Mouse (Mus musculus) heart, embryonic 15.5 days (tissue): Measurements from ENCODE around the gene Itgad. TPM values are rescaled to one million over a fixed set of nuclear protein-coding genes. Genes with fewer than 3 reads are reported as not detected.

Experiments used
- ATAC-seq: fragments of 200-750 bp; cut with Nextera tagmentation; replicated peaks from 2 replicates; pipeline ENCODE4 v1.8.0; 2017; ENCODE audit warnings: low read depth, moderate TSS enrichment; ENCODE audit not compliant: insufficient number of reproducible peaks, insufficient read depth, low FRiP score
- H3K27ac ChIP-seq: fragments of 300-500 bp; sonication (generic); 2 replicates; pipeline ENCODE4 v1.5.1; 2015; ENCODE audit warnings: mild to moderate bottlenecking, inconsistent platforms
- H3K27me3 ChIP-seq: fragments of 300-500 bp; sonication (generic); 2 replicates; pipeline ENCODE4 v1.6.1; 2015; ENCODE audit warnings: inconsistent platforms
- H3K36me3 ChIP-seq: fragments of 300-500 bp; sonication (generic); 2 replicates; pipeline ENCODE4 v1.6.1; 2015; ENCODE audit warnings: mild to moderate bottlenecking, inconsistent platforms
- H3K4me1 ChIP-seq: fragments of 300-500 bp; sonication (generic); replicated peaks from 2 replicates; pipeline ENCODE4 v1.6.1; 2015; ENCODE audit warnings: inconsistent platforms
- H3K4me2 ChIP-seq: fragments of 300-500 bp; sonication (generic); 2 replicates; pipeline ENCODE4 v1.6.1; 2015; ENCODE audit warnings: inconsistent platforms, mild to moderate bottlenecking, moderate library complexity
- H3K4me3 ChIP-seq: fragments of 300-500 bp; sonication (generic); 2 replicates; pipeline ENCODE4 v1.5.1; 2015; ENCODE audit warnings: mild to moderate bottlenecking, inconsistent platforms
- H3K9ac ChIP-seq: fragments of 300-500 bp; sonication (generic); 2 replicates; pipeline ENCODE4 v1.6.1; 2015; ENCODE audit warnings: mild to moderate bottlenecking, inconsistent platforms
- H3K9me3 ChIP-seq: fragments of 300-500 bp; sonication (generic); replicated peaks from 2 replicates; pipeline ENCODE4 v1.6.1; 2016; ENCODE audit warnings: inconsistent platforms
- WGBS: fragments of 180-500 bp; shearing (Covaris S2); methylation state at CpG from one replicate; pipeline ENCODE4 v1.1.7; 2015; ENCODE audit warnings: mixed read lengths; 5-methylcytosine and 5-hydroxymethylcytosine counted together
- polyA plus RNA-seq: library from polyadenylated mRNA; unstranded; fragments of >200 nt; fragmentation: Nextera tagmentation; extraction: Ambion mirVana; gene quantifications from 2 replicates; pipeline ENCODE4 v1.2.1, GENCODE M21; 2015

Itgad gene
- polyA plus RNA-seq, 1 experiment from 2014 or later, result 0.20 TPM

DNA sequence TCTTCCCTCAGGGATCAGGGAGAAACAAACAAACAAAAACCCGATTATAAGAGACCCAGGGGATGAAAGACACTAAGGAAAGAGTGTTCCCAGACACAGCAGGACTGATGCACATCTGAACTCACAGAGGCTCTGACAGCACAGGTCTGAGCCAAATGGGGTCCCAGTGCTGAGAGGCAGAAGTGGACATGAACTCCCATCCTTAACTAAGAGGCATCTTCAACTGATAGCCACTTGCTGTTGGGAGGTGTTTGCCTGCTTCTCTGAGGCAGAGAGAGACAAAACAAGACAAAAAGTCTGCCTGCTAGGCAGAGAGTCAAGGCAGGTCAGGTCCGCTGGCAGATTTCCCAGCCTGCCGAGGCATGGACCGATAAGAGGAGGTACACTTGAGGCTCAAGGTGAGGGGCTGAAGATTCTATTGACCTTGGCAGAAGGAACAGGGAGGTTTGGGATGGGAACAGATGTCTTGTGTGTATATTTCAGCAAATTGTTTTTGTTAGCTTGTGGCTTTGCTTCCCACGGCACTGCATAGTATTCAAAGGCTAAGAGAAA is 102.7 kb downstream of the Itgad start:
- no peak overlapping the region for H3K4me3 ChIP-seq
- peak overlapping the region; percentile 36; the same call in 1 of the 2 replicates for H3K4me2 ChIP-seq
- WGBS, result 18% methylated on average over 5 of the region's 5 CpGs
- peak overlapping the region; percentile 32; the same call in 1 of the 2 replicates for H3K27ac ChIP-seq
- peaks cover 20% of the 10 kb centered on the region for H3K4me1 ChIP-seq
- no peak; the same call in 1 of the 2 replicates for ATAC-seq
- no peaks in the 10 kb centered on the region for H3K9me3 ChIP-seq
- H3K27me3 ChIP-seq, result no peaks in the 10 kb centered on the region
- no peak overlapping the region for H3K9ac ChIP-seq
- peaks cover 23% of the 10 kb centered on the region for H3K36me3 ChIP-seq

GRCm38 (mm10) chr7:128265411-128265810 is 111.2 kb downstream of the Itgad start, which contains the start of gene Slc5a2:
Slc5a2 (plus strand) TSS chr7:128265657.
- H3K36me3 ChIP-seq, result no peaks in the 10 kb centered on the region
- H3K27ac ChIP-seq, result no peak within 1 kb of the TSS
- H3K9me3 ChIP-seq, result no peaks in the 10 kb centered on the region
- peaks cover 4% of the 10 kb centered on the region for H3K4me1 ChIP-seq
- H3K4me3 ChIP-seq, result no peak within 1 kb of the TSS
- ATAC-seq, result no peak
- 79% methylated on average over 6 of the region's 6 CpGs for WGBS
- H3K9ac ChIP-seq, result no peak within 1 kb of the TSS
- H3K27me3 ChIP-seq, result no peaks in the 10 kb centered on the region
- no peak within 1 kb of the TSS for H3K4me2 ChIP-seq

- ATAC-seq, result no peak
These were observed 111.9 kb downstream of the Itgad start for GRCm38 (mm10) chr7:128266056-128266455.

GRCm38 (mm10) chr7:128267391-128267790 is 113.2 kb downstream of the Itgad start:
- H3K4me3 ChIP-seq, result no peak overlapping the region
- H3K36me3 ChIP-seq, result peaks cover 8% of the 10 kb centered on the region; the same call in 1 of the 2 replicates
- H3K9ac ChIP-seq, result no peak overlapping the region
- H3K4me1 ChIP-seq, result peaks cover 6% of the 10 kb centered on the region
- H3K4me2 ChIP-seq, result no peak overlapping the region
- ATAC-seq, result no peak
- WGBS, result 58% methylated on average over 13 of the region's 13 CpGs
- H3K9me3 ChIP-seq, result no peaks in the 10 kb centered on the region
- H3K27ac ChIP-seq, result no peak overlapping the region
- H3K27me3 ChIP-seq, result no peaks in the 10 kb centered on the region

More at GRCm38 (mm10) chr7:128266056-128266455, 111.9 kb downstream of the Itgad start:
- no peak overlapping the region for H3K27ac ChIP-seq
- no peaks in the 10 kb centered on the region for H3K36me3 ChIP-seq
- H3K4me3 ChIP-seq, result no peak overlapping the region
- H3K9ac ChIP-seq, result no peak overlapping the region
- WGBS, result 72% methylated on average over 5 of the region's 5 CpGs
- H3K4me1 ChIP-seq, result peaks cover 6% of the 10 kb centered on the region
- no peaks in the 10 kb centered on the region for H3K9me3 ChIP-seq
- H3K4me2 ChIP-seq, result no peak overlapping the region
- H3K27me3 ChIP-seq, result no peaks in the 10 kb centered on the region

- Histone ChIP-seq H3K27me3 (no peaks in the 10 kb centered on the region), H3K36me3 (peaks cover 8% of the 10 kb centered on the region; the same call in 1 of the 2 replicates), H3K27ac (no peak overlapping the region), H3K4me2 (no peak overlapping the region), H3K9ac (no peak overlapping the region), H3K4me1 (peaks cover 6% of the 10 kb centered on the region), H3K4me3 (no peak overlapping the region), H3K9me3 (no peaks in the 10 kb centered on the region)
- no peak for ATAC-seq
- WGBS, result 73% methylated on average over 7 of the region's 7 CpGs
These were observed 113.6 kb downstream of the Itgad start for GRCm38 (mm10) chr7:128267813-128268212.

GRCm38 (mm10) chr7:128270431-128270850 is 116.3 kb downstream of the Itgad start:
- ATAC-seq, result peak; percentile 60; the same call in 1 of the 2 replicates
- no peaks in the 10 kb centered on the region for H3K9me3 ChIP-seq
- no peak overlapping the region for H3K27ac ChIP-seq
- H3K4me3 ChIP-seq, result no peak overlapping the region
- H3K4me2 ChIP-seq, result no peak overlapping the region
- no peak overlapping the region for H3K9ac ChIP-seq
- 35% methylated on average over 13 of the region's 13 CpGs for WGBS
- H3K36me3 ChIP-seq, result peaks cover 33% of the 10 kb centered on the region
- H3K4me1 ChIP-seq, result peaks cover 6% of the 10 kb centered on the region
- no peaks in the 10 kb centered on the region for H3K27me3 ChIP-seq

- no peak overlapping the region for H3K9ac ChIP-seq
- no peak overlapping the region for H3K27ac ChIP-seq
- H3K4me1 ChIP-seq, result peaks cover 6% of the 10 kb centered on the region
- 89% methylated on average over 9 of the region's 9 CpGs for WGBS
- H3K4me2 ChIP-seq, result no peak overlapping the region
- H3K9me3 ChIP-seq, result no peaks in the 10 kb centered on the region
- H3K36me3 ChIP-seq, result peaks cover 35% of the 10 kb centered on the region
- H3K27me3 ChIP-seq, result no peaks in the 10 kb centered on the region
- no peak overlapping the region for H3K4me3 ChIP-seq
- no peak for ATAC-seq
These were observed 117.3 kb downstream of the Itgad start for GRCm38 (mm10) chr7:128271496-128271895.

Other genes starting within 250 kb of the Itgad start
- gene Kat8, start 241.9 kb upstream of the Itgad start, polyA plus RNA-seq, result 23.5 and 27.6 TPM in 2 replicates
- gene Prss8, start 224.3 kb upstream of the Itgad start, polyA plus RNA-seq, result 1.9 and 6.0 TPM in 2 replicates
- gene Prss36, start 207.7 kb upstream of the Itgad start, polyA plus RNA-seq, result 7.9 and 10.0 TPM in 2 replicates
- 254 and 307 TPM in 2 replicates for gene Fus, start 186.9 kb upstream of the Itgad start, polyA plus RNA-seq
- gene Pycard, start 160.5 kb upstream of the Itgad start, polyA plus RNA-seq, result 42.8 and 56.1 TPM in 2 replicates
- gene Trim72, start 150.4 kb upstream of the Itgad start, polyA plus RNA-seq, result 0.77 and 1.1 TPM in 2 replicates
- gene Itgam, start 91.7 kb upstream of the Itgad start, polyA plus RNA-seq, result 0.69 and 1.6 TPM in 2 replicates
- gene Gm49368, start 91.7 kb upstream of the Itgad start, polyA plus RNA-seq, result not detected in 2 replicates
- gene Itgax, start 24.8 kb upstream of the Itgad start, polyA plus RNA-seq, result 0.14 and 0.61 TPM in 2 replicates
- gene Cox6a2, start 52.0 kb downstream of the Itgad start, polyA plus RNA-seq, result 718 and 1,101 TPM in 2 replicates
- gene Armc5, start 83.0 kb downstream of the Itgad start, polyA plus RNA-seq, result 11.5 and 14.9 TPM in 2 replicates
- gene 9130023H24Rik, start 83.7 kb downstream of the Itgad start, polyA plus RNA-seq, result 5.8 and 6.1 TPM in 2 replicates
- 160 and 174 TPM in 2 replicates for gene Tgfb1i1, start 92.4 kb downstream of the Itgad start, polyA plus RNA-seq
- not detected in 2 replicates for gene Slc5a2, start 111.3 kb downstream of the Itgad start, polyA plus RNA-seq
- 12.6 and 18.1 TPM in 2 replicates for gene BC017158, start 143.8 kb downstream of the Itgad start, polyA plus RNA-seq